Mouse (Mus musculus): Measurements from ENCODE around the gene Caskin1. TPM values are rescaled to one million over a fixed set of nuclear protein-coding genes. Genes with fewer than 3 reads are reported as not detected.
A peak's percentile ranks its signal among the peaks of the same experiment; 100 is the strongest.

Gene Caskin1
- polyA plus RNA-seq, 1 experiment from 2014 or later = 1.1 TPM

DNA sequence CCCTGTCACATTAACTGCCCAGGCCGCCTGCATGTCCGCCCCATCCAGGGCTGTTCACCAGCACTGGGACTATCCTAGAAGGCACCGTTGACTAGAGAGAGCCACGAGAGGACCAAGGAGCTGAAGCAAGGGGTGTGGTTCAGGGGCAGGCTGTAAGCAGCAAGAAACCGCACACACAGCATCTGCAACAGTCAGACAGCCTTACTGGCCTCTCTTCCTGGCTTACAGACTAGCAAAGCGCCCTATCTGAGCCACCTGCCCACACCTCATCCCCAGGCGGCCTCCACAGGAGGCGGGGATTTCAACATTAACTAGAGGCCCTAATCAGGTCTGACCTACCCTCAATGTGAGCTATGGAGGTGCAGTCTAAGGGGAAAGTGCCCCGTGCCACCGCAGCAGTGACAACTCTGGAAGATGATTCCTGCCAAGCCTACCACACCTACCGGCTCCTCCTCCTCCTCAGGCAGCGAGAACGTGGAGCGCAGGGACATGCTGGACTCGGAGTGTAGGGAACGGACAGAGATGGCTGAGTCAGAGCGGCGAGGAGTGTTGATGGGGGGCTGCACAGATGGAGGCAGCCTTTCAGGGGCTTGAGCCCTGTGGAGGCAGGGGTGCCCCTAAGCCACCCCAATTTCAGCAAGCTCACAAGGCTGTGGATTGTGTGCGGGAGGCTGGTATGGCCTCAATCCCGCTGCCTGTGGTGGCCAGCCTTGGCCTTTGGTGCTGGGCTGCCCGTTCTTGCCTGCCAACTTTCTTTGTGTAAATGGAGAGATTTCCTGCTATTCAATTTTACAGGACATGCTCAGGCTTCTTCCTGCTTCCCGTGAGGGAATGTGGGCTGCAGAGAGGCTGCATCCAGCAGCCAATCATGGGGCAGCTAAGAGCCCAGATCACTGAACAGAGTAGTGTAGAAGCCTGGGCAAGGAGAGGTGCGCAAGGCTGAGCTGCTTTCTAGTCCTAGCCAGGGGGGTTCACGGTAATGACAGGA lies 26.2 kb downstream of the Caskin1 start:
- Histone ChIP-seq H3K4me3 (replicated peaks; ENCODE audit: low read depth, low read length) (no peak overlapping the region), H3K27ac (peak overlapping the region; percentile 37; the same call in 1 of the 2 replicates), H3K4me2 (ENCODE audit: low read length) (peak overlapping the region; percentile 26), H3K9me3 (replicated peaks; ENCODE audit: low read length) (no peaks in the 10 kb centered on the region), H3K4me1 (replicated peaks; ENCODE audit: insufficient read depth, low read length) (no peaks in the 10 kb centered on the region), H3K27me3 (ENCODE audit: insufficient read depth, low read length) (no peaks in the 10 kb centered on the region), H3K9ac (ENCODE audit: low read depth, low read length) (no peak overlapping the region), H3K36me3 (ENCODE audit: insufficient read depth, low read length) (peaks cover 58% of the 10 kb centered on the region)
- DNase-seq (ENCODE audit: low spot score) (no peak), ATAC-seq (replicated peaks; ENCODE audit: low FRiP score, low read depth) (no peak)
- no peak for TF ChIP-seq CTCF (IDR thresholded peaks at IDR 0.05; ENCODE audit: low read depth)
- WGBS = 69% methylated on average over 24 of the region's 24 CpGs

DNA sequence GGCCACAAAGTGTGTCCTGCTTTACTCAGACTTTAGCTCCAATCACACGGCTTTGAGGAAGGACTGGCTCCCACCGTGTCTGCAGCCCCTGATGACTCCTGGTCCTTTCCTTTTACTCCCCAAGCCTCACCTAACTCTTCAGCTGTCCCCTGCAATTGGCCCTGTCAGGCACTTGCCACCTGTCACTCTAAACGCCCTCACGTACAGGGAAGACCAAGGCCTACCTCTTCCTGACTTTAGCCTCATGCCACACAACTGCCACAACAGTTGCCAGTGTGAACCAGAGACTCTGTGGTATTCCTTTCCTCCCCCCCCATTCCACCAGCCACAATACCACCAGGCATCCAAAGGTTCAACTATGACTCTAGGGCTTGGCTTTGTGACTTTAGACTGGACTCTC lies 32.0 kb downstream of the Caskin1 start:
- peaks cover 29% of the 10 kb centered on the region for H3K36me3 ChIP-seq (ENCODE audit: insufficient read depth, low read length)
- no peak for TF ChIP-seq CTCF (IDR thresholded peaks at IDR 0.05; ENCODE audit: low read depth)
- H3K27me3 ChIP-seq (ENCODE audit: insufficient read depth, low read length) = no peaks in the 10 kb centered on the region
- H3K4me2 ChIP-seq (ENCODE audit: low read length) = no peak overlapping the region
- no peak for ATAC-seq (replicated peaks; ENCODE audit: low FRiP score, low read depth)
- no peaks in the 10 kb centered on the region for H3K4me1 ChIP-seq (replicated peaks; ENCODE audit: insufficient read depth, low read length)
- 84% methylated on average over 4 of the region's 4 CpGs for WGBS
- no peak for DNase-seq (ENCODE audit: low spot score)
- H3K4me3 ChIP-seq (replicated peaks; ENCODE audit: low read depth, low read length) = no peak overlapping the region
- no peak overlapping the region for H3K9ac ChIP-seq (ENCODE audit: low read depth, low read length)
- no peak overlapping the region for H3K27ac ChIP-seq
- no peaks in the 10 kb centered on the region for H3K9me3 ChIP-seq (replicated peaks; ENCODE audit: low read length)

DNA sequence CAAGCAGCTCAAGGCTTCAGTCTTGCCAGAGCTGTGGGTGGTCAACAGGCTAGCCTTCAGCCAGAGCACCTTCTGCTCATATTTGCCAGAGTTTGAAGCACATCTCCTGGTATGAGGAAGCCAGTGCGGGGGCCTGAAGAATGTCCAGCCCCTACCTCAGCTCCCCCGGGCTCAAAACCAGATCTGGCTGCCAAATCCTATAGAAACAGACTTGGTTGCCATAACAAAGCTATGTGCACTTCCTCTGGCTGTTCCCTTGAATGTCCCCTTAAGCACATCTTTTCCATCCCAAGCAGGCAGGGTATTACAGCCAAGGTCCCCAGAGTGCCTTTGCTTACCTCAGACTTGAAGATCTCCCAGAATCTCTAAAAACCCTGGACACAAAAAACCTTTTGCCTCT lies 36.3 kb downstream of the Caskin1 start:
- Histone ChIP-seq H3K4me1 (replicated peaks; ENCODE audit: insufficient read depth, low read length) (peaks cover 11% of the 10 kb centered on the region), H3K27me3 (ENCODE audit: insufficient read depth, low read length) (no peaks in the 10 kb centered on the region), H3K9me3 (replicated peaks; ENCODE audit: low read length) (no peaks in the 10 kb centered on the region), H3K9ac (ENCODE audit: low read depth, low read length) (0 out of 2 replicates have a peak overlapping the region, but pooled peaks have one; percentile 8), H3K36me3 (ENCODE audit: insufficient read depth, low read length) (peaks cover 7% of the 10 kb centered on the region; the same call in 1 of the 2 replicates), H3K4me3 (replicated peaks; ENCODE audit: low read depth, low read length) (no peak overlapping the region), H3K27ac (no peak overlapping the region), H3K4me2 (ENCODE audit: low read length) (no peak overlapping the region)
- WGBS = 55% methylated on average over 2 of the region's 2 CpGs
- no peak for ATAC-seq (replicated peaks; ENCODE audit: low FRiP score, low read depth)
- DNase-seq (ENCODE audit: low spot score) = no peak
- no peak for TF ChIP-seq CTCF (IDR thresholded peaks at IDR 0.05; ENCODE audit: low read depth)

DNA sequence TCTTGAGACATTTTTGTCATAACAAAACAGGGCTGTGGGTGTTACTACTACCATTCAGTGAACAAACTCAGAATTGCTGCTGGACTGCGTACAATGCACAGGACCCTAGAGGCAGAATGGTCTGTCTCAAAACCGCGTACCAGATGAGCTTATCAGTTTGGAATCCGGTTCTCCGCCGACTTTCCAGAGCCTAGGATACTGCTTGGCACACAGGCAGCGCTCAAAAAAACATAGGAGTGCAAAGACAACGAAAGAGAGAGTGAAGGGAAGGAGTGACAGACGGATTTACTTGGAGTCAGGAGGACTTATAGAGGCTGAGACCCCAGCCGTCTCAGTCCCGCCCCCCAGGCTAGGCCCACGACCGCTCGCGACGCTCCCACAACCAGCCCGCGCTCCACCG lies 38.9 kb downstream of the Caskin1 start:
- H3K36me3 ChIP-seq (ENCODE audit: insufficient read depth, low read length) = peaks cover 4% of the 10 kb centered on the region; the same call in 1 of the 2 replicates
- H3K27me3 ChIP-seq (ENCODE audit: insufficient read depth, low read length) = no peaks in the 10 kb centered on the region
- peak overlapping the region; percentile 78 for H3K9ac ChIP-seq (ENCODE audit: low read depth, low read length)
- no peaks in the 10 kb centered on the region for H3K9me3 ChIP-seq (replicated peaks; ENCODE audit: low read length)
- peak; percentile 65 for DNase-seq (ENCODE audit: low spot score)
- TF ChIP-seq CTCF (IDR thresholded peaks at IDR 0.05; ENCODE audit: low read depth) = no peak
- WGBS = under 1% methylated on average over 19 of the region's 19 CpGs
- peaks cover 15% of the 10 kb centered on the region for H3K4me1 ChIP-seq (replicated peaks; ENCODE audit: insufficient read depth, low read length)
- ATAC-seq (replicated peaks; ENCODE audit: low FRiP score, low read depth) = peak; percentile 8; the same call in 1 of the 2 replicates
- peak overlapping the region; percentile 73 for H3K4me3 ChIP-seq (replicated peaks; ENCODE audit: low read depth, low read length)
- H3K4me2 ChIP-seq (ENCODE audit: low read length) = peak overlapping the region; percentile 65
- peak overlapping the region; percentile 67; the same call in 1 of the 2 replicates for H3K27ac ChIP-seq

DNA sequence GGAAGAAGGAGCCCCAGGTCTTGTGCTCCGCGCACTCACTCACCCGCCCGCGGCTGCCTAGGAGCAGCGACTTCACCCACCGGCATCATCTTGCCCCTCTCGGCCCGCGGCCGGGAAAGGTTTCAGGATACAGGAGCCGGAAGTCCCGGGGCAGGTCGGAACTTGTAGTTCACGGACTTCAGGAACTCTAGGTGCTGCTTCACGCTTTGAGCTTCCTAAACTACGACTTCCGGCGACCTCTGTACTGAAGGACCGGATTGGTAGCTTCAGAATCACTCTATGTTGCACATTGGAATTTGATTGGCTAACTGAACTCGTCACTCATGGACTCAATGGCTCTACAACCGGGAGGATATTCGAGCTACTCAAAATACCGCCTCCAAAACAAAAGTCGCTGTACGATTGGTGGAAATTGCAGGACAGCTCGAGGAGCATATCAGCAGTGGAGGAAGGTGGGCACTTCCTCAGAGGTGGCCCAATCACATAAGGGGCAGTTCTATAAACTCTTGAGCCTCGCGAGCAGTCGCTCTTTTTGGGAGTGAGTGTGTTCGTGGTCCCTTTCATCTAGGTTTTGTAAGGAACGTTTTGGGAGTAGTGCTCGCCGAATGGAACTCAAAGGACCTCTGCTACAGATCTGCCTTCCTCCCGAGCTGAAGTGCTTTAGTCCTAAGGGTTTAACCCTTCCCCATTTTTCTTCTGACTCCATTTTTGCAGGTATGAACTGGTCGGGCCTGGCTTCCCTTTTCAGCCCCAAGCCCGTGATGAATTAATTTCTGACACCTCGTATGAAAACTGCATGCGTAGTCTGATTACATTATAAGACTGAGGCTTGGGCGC lies 39.5 kb downstream of the Caskin1 start, which contains the start of gene Traf7:
TSS of gene Traf7 (minus strand) at position 216 of the 837 bp plus-strand sequence.
- peaks cover 16% of the 10 kb centered on the region for H3K4me1 ChIP-seq (replicated peaks; ENCODE audit: insufficient read depth, low read length)
- peak; percentile 98 for ATAC-seq (replicated peaks; ENCODE audit: low FRiP score, low read depth)
- under 1% methylated on average over 40 of the region's 40 CpGs for WGBS
- peak; percentile 100 for DNase-seq (ENCODE audit: low spot score)
- H3K4me2 ChIP-seq (ENCODE audit: low read length) = peak within 1 kb of the TSS; percentile 72
- H3K27me3 ChIP-seq (ENCODE audit: insufficient read depth, low read length) = no peaks in the 10 kb centered on the region
- peaks cover under 1% of the 10 kb centered on the region; the same call in 1 of the 2 replicates for H3K36me3 ChIP-seq (ENCODE audit: insufficient read depth, low read length)
- peak within 1 kb of the TSS; percentile 75 for H3K27ac ChIP-seq
- H3K4me3 ChIP-seq (replicated peaks; ENCODE audit: low read depth, low read length) = peak within 1 kb of the TSS; percentile 73
- H3K9ac ChIP-seq (ENCODE audit: low read depth, low read length) = peak within 1 kb of the TSS; percentile 78
- TF ChIP-seq CTCF (IDR thresholded peaks at IDR 0.05; ENCODE audit: low read depth) = no peak
- H3K9me3 ChIP-seq (replicated peaks; ENCODE audit: low read length) = no peaks in the 10 kb centered on the region

DNA sequence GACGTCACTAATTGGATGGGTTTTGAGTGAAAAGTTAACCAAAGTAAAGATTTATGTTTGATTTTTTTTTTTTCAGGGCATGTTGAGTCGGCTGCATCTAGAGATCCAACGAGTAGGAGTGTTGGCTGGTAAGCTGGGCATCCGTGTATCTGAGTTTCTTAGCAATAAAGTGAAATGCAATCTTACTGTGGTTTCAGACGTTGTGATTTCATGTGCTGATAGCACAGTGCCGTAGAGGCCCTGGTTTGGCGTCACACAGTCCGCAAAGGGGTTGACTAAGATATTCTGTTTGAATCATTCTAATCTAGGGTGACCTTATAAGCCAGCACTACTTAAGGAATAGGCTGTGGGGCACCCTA lies 40.1 kb downstream of the Caskin1 start:
- Histone ChIP-seq H3K9ac (ENCODE audit: low read depth, low read length) (peak overlapping the region; percentile 72), H3K36me3 (ENCODE audit: insufficient read depth, low read length) (no peaks in the 10 kb centered on the region; the same call in 1 of the 2 replicates), H3K4me1 (replicated peaks; ENCODE audit: insufficient read depth, low read length) (peaks cover 21% of the 10 kb centered on the region), H3K4me3 (replicated peaks; ENCODE audit: low read depth, low read length) (peak overlapping the region; percentile 73), H3K9me3 (replicated peaks; ENCODE audit: low read length) (no peaks in the 10 kb centered on the region), H3K27me3 (ENCODE audit: insufficient read depth, low read length) (no peaks in the 10 kb centered on the region), H3K4me2 (ENCODE audit: low read length) (peak overlapping the region; percentile 72), H3K27ac (peak overlapping the region; percentile 75)
- no peak for DNase-seq (ENCODE audit: low spot score)
- TF ChIP-seq CTCF (IDR thresholded peaks at IDR 0.05; ENCODE audit: low read depth) = no peak
- no peak for ATAC-seq (replicated peaks; ENCODE audit: low FRiP score, low read depth)
- 0% methylated on average over 8 of the region's 8 CpGs for WGBS
